In genomic region chr12:73207461-73207860, GRCm38 (mm10) we compare ENCODE assay signal across 10 mouse cellular contexts.
"Had no signal": no experiment of that assay in that cellular context is flagged by ENCODE, and none has a peak within 500 bp of the region (broad histone marks: within the 10 kb centered on the region; RNA-seq: fewer than 3 reads in every experiment).

No protein-coding gene starts in this region.

- H3K4me1 ChIP-seq: midbrain, embryonic 12.5 days had no signal

- H3K4me3 ChIP-seq: kidney, embryonic 15.5 days; left cerebral cortex, adult 2 months; limb, embryonic 15.5 days; lung, embryonic 15.5 days; midbrain, embryonic 12.5 days had no signal

- H3K36me3 ChIP-seq: kidney, embryonic 15.5 days; limb, embryonic 15.5 days; lung, embryonic 15.5 days; midbrain, embryonic 12.5 days had no signal

- H3K9me3 ChIP-seq: kidney, embryonic 15.5 days; limb, embryonic 15.5 days; lung, embryonic 15.5 days; midbrain, embryonic 12.5 days had no signal

- H3K4me2 ChIP-seq: kidney, embryonic 15.5 days; limb, embryonic 15.5 days; lung, embryonic 15.5 days; midbrain, embryonic 12.5 days had no signal

- H3K27me3 ChIP-seq: kidney, embryonic 15.5 days; limb, embryonic 15.5 days; lung, embryonic 15.5 days; midbrain, embryonic 12.5 days had no signal

- H3K9ac ChIP-seq: kidney, embryonic 15.5 days; limb, embryonic 15.5 days; liver, embryonic 14.5 days; lung, embryonic 15.5 days; midbrain, embryonic 12.5 days had no signal

- ATAC-seq: midbrain, embryonic 16.5 days had no signal

- H3K27ac ChIP-seq: left cerebral cortex, adult 2 months; liver, embryonic 14.5 days; midbrain, embryonic 12.5 days had no signal

- DNase-seq: kidney, postnatal 25 days; right cerebral cortex, postnatal 14 days; thymus, postnatal 36 days had no signal
